Mouse (Mus musculus) C2C12 (cell line): ENCODE data around the gene Ntn3.

Experiments
- CEBPB ChIP-seq: IDR thresholded peaks from one replicate; pipeline ENCODE4 v1.6.1; 2011; ENCODE audit warnings: low read depth, mild to moderate bottlenecking, control low read depth, moderate library complexity
- CTCF ChIP-seq: IDR thresholded peaks from one replicate; pipeline ENCODE4 v1.5.1; 2011; ENCODE audit not compliant: control insufficient read depth, insufficient read depth, insufficient read length
- FOSL1 ChIP-seq: IDR thresholded peaks from one replicate; pipeline ENCODE4 v1.8.0; 2011; ENCODE audit warnings: mild to moderate bottlenecking, low read length; ENCODE audit not compliant: poor library complexity, insufficient read depth, severe bottlenecking
- MAX ChIP-seq: IDR thresholded peaks from one replicate; pipeline ENCODE4 v1.6.1; 2011; ENCODE audit warnings: mild to moderate bottlenecking, control low read depth
- MYOD1 ChIP-seq: IDR thresholded peaks from one replicate; pipeline ENCODE4 v1.6.1; 2011; ENCODE audit warnings: low read depth; ENCODE audit not compliant: control insufficient read depth, insufficient read length
- MYOG ChIP-seq: IDR thresholded peaks from one replicate; pipeline ENCODE4 v1.6.1; 2011; ENCODE audit not compliant: control insufficient read depth, insufficient read length; ENCODE audit errors: extremely low read depth

DNA sequence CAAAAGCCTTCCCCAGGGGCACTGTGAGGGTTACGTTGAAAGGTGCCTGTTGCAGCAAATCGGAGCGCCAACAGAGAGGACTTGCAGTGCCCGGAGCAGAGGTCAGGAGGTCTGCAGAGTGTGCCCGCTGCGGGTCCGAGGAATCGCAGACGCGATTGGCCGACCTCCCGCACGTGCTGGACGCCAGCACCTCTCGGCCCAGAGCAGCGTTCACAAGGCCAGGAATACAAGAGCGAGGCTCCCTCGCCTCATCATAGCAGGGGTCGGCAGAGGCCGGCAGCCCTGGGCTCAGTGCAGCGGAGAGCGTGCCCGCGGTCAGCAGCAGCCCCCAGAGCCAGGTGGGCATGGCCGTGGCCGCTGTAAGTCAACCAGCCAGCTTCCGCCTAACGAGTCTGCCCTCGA lies 689 bp downstream of the Ntn3 start:
- TF ChIP-seq MAX (no peak), CTCF (no peak), FOSL1 (no peak), MYOD1 (no peak), MYOG (no peak), CEBPB (no peak)
